Mouse (Mus musculus) 416B (cell line): ENCODE data around the gene Olfr113.
"Not testable (repeated sequence)": the region's sequence is repeated elsewhere in the genome, so short reads cannot be mapped to it uniquely, and the experiment has no call there.

Experiments used
- DNase-seq: peaks from one replicate; pipeline ENCODE4 v3.0.0; 2011; ENCODE audit warnings: low read depth

The Olfr113 gene

GRCm38 (mm10) chr17:37577563-37577962, at the start of gene Olfr113:
Olfr113 (minus strand) TSS chr17:37577663.
- no peak for DNase-seq

GRCm38 (mm10) chr17:37627009-37627408, 49.5 kb upstream of the Olfr113 start, which contains the start of the genes Olfr115 and Olfr116:
Olfr115 (minus strand) TSS chr17:37627109.
Olfr116 (minus strand) TSS chr17:37627199.
- DNase-seq, result no peak

- DNase-seq, result no peak
Measured at GRCm38 (mm10) chr17:37592643-37593042, 15.2 kb upstream of the Olfr113 start, which contains the start of gene Olfr114. Olfr114 (minus strand) TSS chr17:37592743.

- DNase-seq, result no peak
Measured at GRCm38 (mm10) chr17:37569351-37569750, 8.1 kb downstream of the Olfr113 start, which contains the start of gene Olfr112. Olfr112 (minus strand) TSS chr17:37569451.

GRCm38 (mm10) chr17:37558913-37559615, 18.4 kb downstream of the Olfr113 start:
- DNase-seq, result no peak

GRCm38 (mm10) chr17:37543800-37544435, 33.5 kb downstream of the Olfr113 start:
- DNase-seq, result no peak

GRCm38 (mm10) chr17:37541454-37542119, 35.9 kb downstream of the Olfr113 start:
- no peak for DNase-seq

- not testable (repeated sequence) for DNase-seq
Measured at GRCm38 (mm10) chr17:37538416-37538815, 39.0 kb downstream of the Olfr113 start.

- no peak for DNase-seq
Measured at GRCm38 (mm10) chr17:37535173-37535572, 42.3 kb downstream of the Olfr113 start.

GRCm38 (mm10) chr17:37525427-37525826, 52.0 kb downstream of the Olfr113 start:
- not testable (repeated sequence) for DNase-seq

- not testable (repeated sequence) for DNase-seq
Measured at GRCm38 (mm10) chr17:37524612-37525011, 52.9 kb downstream of the Olfr113 start.
